Mouse (Mus musculus) cerebral cortex, adult 2 months (tissue): Measurements from ENCODE around the gene Sec24c.

ENCODE experiments used
- WGBS: fragments of 180-500 bp; shearing (Covaris S2); methylation state at CpG from one replicate; pipeline ENCODE4 v1.1.7; 2018; 5-methylcytosine and 5-hydroxymethylcytosine counted together

Gene Sec24c

GRCm38 (mm10) chr14:20660827-20661660 lies 13.1 kb upstream of the Sec24c start:
- WGBS: under 1% methylated on average over 52 of the region's 52 CpGs

DNA sequence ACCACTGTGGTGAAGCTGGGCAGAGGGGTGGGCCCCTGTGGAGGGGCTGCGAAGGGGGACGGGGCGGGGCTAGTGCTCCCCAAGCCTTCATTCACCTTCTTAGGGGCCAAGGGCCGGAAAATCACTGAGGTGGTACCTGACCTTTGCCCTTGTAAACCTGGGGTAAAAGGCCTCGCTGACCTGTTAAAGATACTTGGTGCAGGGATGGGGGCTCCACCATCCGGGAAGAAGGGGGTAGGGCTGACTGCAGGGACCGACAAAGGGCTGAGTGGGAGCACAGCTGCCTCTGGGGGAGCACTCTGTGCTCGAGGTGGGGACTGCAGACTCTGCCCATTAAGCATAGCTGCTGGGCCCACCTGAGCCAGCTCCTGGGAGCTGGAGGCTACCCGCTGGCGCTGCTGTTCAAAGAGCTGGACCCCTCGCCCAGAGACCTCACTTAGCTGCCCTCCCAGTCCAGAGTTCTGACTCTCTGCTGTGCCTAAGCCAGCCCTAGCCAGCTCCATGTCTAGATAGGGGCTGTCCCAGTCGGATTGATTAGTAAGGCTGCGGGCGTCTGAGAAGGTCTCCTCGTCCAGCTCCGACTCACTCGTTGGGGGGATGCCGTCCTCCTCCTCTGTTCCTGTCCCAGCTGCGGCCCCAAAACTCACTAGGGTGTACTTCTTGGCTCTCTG lies 12.3 kb upstream of the Sec24c start:
- 13% methylated on average over 19 of the region's 19 CpGs for WGBS

- 91% methylated on average over 3 of the region's 3 CpGs for WGBS
Measured at GRCm38 (mm10) chr14:20662740-20663139, 11.4 kb upstream of the Sec24c start.

GRCm38 (mm10) chr14:20663601-20664000 lies 10.5 kb upstream of the Sec24c start:
- 68% methylated on average over 2 of the region's 2 CpGs for WGBS

DNA sequence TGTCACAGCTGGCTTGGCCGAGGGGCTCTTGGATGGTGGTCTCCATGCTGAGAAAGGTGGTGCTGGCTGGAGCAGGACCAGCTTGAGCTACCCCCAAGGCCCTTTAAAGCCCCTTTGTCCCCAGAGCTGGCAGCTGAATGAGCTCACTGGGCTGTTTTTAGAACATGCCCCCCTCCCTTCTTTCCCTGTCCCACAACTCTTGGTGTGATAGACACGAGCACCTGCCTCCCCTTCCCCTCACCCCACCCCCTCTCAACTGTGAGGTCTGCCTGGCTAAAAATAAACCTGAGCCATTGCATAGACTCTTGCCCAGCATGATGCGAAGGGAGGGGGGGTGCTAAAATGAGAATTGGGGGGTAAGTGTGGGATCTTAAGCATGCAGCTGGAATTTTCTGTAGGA lies 9.7 kb upstream of the Sec24c start:
- 27% methylated on average over 3 of the region's 3 CpGs for WGBS

GRCm38 (mm10) chr14:20667469-20667868 lies 6.6 kb upstream of the Sec24c start:
- WGBS: 86% methylated on average over 1 of the region's 1 CpGs

- WGBS: 76% methylated on average over 8 of the region's 8 CpGs
Measured at GRCm38 (mm10) chr14:20668154-20668810, 5.8 kb upstream of the Sec24c start, which contains the start of gene Synpo2l. TSS of gene Synpo2l (minus strand) at chr14:20668354.

- WGBS: 94% methylated on average over 2 of the region's 2 CpGs
Measured at GRCm38 (mm10) chr14:20672990-20673389, 1.1 kb upstream of the Sec24c start.

DNA sequence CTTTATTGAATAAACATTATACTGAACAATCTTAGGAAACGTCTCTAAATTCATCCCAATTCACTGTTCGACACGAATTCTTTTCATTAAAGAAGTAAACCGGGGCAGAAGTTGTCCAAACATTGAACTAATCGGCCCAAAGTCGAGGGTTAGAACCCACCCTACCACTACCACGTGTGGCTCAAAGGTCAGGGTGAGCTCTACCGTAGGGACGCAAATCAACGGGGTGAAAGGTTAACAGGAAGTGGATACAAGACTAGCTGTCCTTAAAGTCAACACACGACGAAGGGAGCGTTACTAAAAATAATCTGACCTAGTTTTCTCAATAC lies 409 bp upstream of the Sec24c start:
- WGBS: 6% methylated on average over 13 of the region's 13 CpGs

DNA sequence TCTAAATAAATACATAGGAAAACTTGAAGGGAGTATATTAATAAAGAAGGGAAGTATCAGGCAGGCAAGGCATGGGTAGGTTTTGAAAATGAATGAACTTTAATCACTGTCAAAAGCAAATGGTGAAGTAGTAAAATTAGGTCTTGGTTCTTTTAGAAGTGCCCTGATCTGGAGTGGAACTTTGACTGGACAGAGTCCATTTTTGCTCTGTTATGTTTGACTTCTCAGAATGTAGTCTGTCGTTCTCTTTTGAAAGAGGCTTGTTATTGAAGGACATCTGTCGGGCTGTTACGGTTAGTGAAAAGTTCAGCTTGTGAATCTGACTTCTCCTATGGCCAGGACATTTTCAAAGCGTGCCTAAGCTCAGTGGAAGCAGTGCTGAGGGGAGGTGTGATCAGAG lies 3.8 kb downstream of the Sec24c start:
- 92% methylated on average over 4 of the region's 4 CpGs for WGBS

DNA sequence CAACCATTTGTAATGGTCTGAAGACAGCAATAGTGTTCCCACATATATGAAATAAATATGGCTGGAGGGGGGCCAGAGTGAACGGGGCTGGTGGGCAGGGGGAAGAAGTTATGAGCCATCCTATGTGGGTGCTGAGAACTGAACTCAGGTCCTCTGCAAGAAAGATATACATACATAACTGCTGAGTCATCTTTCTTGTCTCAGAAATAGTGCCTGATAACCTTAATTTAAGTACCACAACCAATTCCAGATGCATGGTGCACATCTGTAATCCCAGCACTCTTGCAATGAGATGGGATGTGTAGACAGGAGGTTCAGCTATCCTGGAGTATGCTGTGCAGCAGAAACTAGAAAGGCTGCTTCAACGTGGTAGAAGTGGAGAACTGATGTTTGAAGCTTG lies 7.6 kb downstream of the Sec24c start:
- 85% methylated on average over 2 of the region's 2 CpGs for WGBS

DNA sequence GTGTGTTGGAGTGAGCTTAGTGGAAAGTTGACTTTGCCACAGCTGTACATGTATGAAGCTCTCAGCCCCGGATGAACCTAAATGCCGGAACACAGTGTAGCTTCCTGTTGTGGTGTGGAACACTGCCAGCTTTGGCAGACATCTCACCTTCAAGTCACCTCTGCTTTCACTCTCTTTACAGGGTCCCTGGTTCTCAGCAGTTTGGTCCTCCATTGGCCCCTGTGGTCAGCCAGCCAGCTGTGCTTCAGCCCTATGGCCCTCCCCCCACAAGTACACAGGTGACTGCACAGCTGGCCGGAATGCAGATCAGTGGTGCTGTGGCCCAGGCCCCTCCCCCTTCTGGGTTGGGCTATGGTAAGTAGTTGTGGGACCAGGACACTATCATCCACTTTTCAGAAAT lies 8.4 kb downstream of the Sec24c start:
- 64% methylated on average over 3 of the region's 3 CpGs for WGBS

- 50% methylated on average over 3 of the region's 3 CpGs for WGBS
Measured at GRCm38 (mm10) chr14:20686576-20686975, 12.5 kb downstream of the Sec24c start.

DNA sequence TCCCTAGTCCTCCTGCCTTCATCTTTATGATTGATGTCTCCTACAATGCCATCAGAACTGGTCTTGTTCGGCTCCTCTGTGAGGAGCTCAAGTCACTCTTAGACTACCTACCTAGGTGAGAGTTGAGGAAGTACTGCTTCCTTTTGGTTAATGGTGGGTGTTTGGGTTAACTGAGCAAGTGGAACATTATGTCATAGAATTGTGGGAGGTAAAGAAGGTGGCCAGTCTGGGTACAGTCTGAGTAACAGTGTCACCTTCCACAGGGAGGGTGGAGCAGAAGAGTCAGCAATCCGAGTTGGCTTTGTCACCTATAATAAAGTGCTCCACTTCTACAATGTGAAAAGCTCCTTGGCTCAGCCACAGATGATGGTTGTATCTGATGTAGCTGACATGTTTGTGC lies 14.9 kb downstream of the Sec24c start:
- WGBS: 90% methylated on average over 2 of the region's 2 CpGs

DNA sequence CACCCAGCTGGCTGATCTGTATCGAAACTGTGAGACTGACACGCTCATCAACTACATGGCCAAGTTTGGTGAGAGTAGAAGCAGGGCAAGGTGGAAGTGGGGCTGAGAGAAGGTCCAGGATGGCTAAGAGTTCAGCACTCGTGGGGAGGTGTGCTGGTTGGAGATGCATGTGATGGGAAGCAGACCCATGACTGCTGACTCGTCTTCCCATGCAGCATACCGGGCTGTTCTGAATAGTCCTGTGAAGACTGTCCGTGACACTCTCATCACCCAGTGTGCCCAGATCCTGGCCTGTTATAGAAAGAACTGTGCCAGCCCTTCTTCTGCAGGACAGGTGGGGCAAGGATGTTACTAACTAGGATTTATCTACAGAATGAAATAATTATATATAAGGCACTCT lies 17.7 kb downstream of the Sec24c start:
- WGBS: 89% methylated on average over 6 of the region's 6 CpGs

GRCm38 (mm10) chr14:20693589-20694101 lies 19.5 kb downstream of the Sec24c start:
- WGBS: 83% methylated on average over 10 of the region's 10 CpGs

- 34% methylated on average over 13 of the region's 13 CpGs for WGBS
Measured at GRCm38 (mm10) chr14:20694185-20694883, 20.2 kb downstream of the Sec24c start.

DNA sequence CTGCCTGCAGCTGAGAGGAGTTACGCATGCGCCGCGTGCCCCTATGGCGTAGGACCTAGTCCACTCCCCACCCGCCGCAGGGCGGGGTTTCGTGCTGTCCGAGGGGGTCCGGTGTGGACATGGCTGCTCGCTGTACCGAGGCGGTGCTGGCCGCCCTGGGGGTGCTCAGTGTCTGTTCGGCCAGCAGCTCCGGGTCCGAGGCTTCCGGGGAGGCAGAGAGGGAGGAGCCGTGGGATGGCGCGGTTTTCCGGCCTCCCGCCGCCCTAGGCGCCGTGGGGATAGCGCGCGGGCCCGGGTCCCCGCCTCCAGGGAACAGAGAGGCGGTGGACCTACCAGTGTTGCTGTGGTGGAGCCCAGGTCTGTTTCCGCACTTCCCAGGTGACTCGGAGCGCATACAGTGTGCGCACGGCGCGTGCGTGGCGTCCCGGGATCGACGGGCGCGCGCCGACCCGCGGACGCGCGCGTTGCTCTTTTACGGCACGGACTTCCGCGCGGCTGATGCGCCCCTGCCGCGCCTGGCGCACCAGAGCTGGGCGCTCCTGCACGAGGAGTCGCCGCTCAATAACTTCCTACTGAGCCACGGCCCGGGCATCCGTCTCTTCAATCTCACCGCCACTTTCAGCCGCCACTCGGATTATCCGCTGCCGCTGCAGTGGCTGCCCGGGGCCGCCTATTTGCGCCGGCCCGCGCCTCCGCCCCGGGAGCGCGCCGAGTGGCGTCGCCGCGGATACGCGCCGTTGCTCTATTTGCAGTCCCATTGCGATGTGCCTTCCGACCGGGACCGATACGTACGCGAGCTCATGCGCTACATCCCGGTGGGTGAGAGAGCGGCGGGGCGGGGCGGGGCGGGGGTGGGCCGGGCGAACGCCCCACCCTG lies 21.0 kb downstream of the Sec24c start, which contains the start of gene Fut11:
TSS of gene Fut11 (plus strand) at position 85 of the 877 bp plus-strand sequence.
- WGBS: under 1% methylated on average over 111 of the region's 111 CpGs

GRCm38 (mm10) chr14:20695761-20696520 lies 21.8 kb downstream of the Sec24c start:
- 10% methylated on average over 27 of the region's 27 CpGs for WGBS

GRCm38 (mm10) chr14:20696986-20697385 lies 22.9 kb downstream of the Sec24c start:
- 5% methylated on average over 1 of the region's 1 CpGs for WGBS
